Mouse (Mus musculus) CD4-positive, CD25-positive, alpha-beta regulatory T cell (primary cell): ENCODE results near the gene Mbd3. TPM values are rescaled to one million over a fixed set of nuclear protein-coding genes. Genes with fewer than 3 reads are reported as not detected.

Experiments used
- polyA plus RNA-seq: library from polyadenylated mRNA; unstranded; fragments of 100-300 nt; shearing (Covaris generic); gene quantifications from one replicate; pipeline ENCODE4 v1.2.1, GENCODE M21; 2017

The Mbd3 gene
- 184 TPM for polyA plus RNA-seq

DNA sequence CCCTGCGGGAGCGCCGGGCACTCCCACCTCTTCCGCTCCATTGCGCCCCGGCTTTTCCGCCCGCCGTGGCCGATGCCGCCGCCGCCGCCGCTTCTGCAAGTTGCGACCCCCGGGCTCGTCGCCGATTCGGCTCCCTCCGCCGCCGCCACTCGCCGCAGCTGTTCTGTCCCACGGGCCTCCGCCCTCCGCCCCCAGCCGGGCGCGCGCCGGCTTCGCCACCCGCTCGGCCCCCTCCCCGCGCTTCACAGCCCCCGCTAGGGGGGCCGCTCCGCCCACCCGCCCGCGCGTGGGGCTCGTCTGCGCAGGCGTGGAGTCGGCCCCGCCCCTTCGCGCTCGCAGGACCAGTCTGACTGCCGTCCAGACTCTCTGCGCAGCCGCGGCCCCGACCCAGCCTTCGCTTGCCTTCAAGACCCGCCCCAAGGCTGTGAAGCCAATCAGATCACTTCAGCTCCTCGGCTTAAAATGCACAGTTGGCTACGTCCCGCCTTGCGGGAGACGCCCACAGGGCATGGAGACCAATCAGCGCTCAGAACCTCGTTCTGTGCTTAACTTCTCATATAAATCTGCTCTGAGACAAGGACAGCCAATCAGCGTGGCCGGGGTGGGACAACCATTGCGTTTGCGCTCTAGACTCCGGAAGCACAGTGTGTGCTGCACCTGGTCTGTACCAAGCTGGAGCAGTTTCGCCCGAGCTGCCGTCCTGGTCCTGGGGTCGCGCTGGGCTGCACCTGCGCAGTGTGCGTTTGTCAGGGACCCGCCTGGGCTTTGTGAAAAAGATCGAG is at the start of gene Mbd3:
Gene Mbd3, minus strand, starts transcription at position 360 of the 782 bp plus-strand sequence.

DNA sequence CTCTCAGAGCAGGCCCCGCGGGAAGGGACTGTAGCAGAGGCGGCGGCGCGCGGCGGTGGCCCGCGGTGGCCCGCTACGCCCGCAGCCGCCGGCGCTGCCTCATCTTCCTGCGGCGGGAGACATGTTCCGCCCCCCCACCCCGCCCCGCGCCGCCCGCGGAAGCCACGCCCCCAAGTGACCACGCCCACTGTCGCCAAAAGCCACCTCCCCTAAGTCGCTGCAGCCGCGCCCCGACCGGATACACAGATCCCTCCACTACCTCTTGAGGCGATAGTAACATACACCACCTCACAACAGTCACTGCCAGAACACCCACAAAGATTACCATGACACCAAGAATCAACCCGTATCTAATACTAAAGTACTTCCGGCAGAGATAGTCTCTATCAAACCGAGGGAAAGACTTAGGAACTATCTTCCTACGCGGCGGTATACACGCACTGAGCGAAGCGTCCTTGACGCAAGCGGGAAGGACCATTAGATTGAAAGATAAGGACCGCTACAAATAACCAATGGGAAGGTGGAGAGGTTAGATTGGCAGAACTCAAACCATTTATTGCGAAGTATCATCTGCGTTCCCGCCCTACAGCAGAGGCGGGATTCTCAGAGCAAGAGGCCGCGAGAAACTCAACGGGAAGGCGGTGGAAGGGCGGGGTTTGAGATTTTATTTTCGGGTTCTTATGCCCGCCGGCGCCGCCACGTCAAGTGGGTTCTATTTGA is 34.3 kb upstream of the Mbd3 start, which contains the start of gene Tcf3:
Gene Tcf3, minus strand, starts transcription at position 135 of the 720 bp plus-strand sequence.

DNA sequence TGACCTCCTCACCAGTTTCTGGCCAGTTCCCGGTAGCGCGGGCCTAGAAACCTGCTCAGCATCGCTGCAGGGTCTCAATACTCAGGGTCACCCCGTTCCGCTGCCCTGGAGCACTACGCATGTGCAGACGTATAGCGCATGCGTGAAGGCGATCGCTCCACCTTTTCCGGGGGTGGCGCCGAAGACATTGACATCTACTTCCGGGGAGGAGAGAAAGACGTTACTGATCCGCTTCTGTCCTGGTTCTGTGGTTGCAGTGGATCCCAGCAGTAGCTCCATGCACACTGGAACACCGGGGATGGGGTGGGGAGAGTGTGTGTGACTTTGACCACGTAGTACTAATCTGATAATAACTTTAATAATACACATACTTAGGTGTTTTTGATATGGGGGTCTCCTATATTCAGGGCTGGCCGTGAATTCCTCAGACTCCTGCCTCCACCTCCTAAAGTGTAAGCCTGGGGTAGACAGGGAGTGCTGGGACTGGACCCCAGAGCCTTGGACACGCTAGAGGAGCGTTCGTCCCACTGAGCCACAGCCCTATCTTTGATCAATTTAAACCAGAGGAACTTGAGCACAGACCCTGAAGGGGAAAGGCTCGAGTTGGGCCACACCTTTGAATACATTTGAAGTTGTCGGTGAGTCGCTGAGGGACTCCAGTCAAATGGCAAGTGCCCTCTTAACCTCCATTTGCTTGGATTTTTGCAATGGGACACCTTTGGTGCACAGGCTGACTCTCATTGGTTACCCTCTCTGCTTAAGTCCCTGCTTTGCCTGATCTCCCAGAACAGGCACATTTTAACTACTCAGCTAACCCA is 7.5 kb upstream of the Mbd3 start, which contains the start of gene Uqcr11:
Gene Uqcr11, minus strand, starts transcription at position 147 of the 818 bp plus-strand sequence.

DNA sequence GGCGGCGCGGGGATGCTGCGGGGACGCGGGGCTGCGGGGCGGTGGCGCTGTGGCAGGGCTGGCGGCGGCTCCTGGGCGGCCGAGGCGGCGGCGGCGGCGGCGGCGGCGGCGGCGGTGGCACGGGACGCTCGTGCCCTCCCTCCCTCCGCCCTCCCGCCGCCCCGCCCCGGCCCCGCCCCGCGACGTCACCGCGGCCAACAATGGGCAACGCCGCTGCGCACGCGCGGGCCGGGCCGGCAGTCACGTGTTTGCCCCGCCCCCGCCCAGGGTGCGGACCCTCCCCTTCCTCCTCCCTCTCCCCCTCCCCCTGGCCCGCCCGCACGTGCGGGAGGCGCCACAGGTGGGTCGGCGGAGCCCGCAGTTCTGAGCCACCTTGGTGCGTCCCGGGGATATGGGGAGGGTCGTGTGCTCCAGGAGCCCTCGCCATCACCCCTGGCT is 11.8 kb downstream of the Mbd3 start, which contains the start of gene Mex3d:
Gene Mex3d, minus strand, starts transcription at position 138 of the 438 bp plus-strand sequence.

DNA sequence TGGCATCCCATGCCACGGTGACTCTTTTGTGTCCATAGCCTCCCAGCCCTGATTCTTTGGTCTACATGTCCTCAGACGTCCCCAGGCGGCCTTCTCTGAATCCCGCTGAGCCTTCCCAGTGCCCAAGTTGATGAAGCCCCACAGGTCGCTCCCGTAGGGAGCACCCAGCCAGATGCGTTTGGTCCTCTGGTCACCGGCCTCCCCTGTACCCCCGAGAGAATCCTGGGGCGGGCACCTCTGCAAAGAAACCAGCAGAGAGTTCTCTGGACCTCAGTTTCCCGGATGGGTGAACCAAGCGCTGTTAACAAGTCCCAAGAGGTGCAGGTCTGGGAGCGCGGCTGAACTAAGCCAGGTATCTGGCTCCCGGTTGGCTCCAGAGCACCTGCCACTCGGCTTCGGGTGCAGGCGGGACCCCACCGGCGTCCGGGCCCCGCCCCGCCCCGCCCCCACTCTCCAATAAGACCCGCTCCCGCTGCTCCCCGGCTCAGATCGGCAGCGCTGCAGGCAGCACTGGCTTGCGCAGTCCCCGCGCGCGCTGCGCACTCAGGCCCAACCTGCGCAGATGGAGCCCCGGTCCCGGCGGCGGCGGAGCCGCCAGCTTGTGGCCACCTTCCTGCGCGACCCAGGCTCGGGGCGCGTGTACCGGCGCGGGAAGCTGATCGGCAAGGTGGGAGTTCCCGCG is 43.2 kb downstream of the Mbd3 start, which contains the start of gene Plk5:
Gene Plk5, plus strand, starts transcription at position 459 of the 682 bp plus-strand sequence.

DNA sequence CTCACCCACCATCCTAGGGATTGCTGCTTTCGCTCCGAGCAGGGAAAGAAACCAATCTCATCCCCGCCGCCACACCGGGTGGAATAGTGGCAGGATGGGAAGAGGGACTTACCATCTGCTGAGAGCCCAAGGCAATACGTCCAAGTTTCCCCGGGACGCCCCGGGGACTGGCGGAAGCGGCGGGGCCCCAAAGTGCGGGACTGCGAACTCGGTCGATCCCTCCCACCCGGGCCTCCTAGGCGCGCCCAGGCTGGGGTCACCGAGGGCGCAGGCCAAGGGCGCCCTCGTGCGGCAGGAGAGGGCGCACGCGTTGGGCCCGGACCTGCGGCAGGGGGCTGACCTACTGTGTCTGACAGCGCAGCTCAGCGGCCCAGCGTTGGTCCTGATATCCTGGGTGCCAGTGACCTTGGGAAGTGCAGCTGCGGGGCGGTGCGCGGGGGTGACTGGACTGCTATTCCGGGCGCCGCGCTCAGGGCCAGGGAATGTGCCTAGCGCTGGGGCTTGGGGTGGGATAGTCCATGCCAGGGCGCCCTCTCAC is 51.0 kb downstream of the Mbd3 start, which contains the start of gene Adamtsl5:
Gene Adamtsl5, minus strand, starts transcription at position 169 of the 538 bp plus-strand sequence.

Other genes with a start within 250 kb of the Mbd3 start
- 228 TPM for gene Cirbp, start 233.6 kb downstream of the Mbd3 start, polyA plus RNA-seq
- 21.5 TPM for gene 1600002K03Rik, start 226.6 kb downstream of the Mbd3 start, polyA plus RNA-seq
- 0.17 TPM for gene Efna2, start 220.1 kb downstream of the Mbd3 start, polyA plus RNA-seq
- 119 TPM for gene Mum1, start 173.1 kb downstream of the Mbd3 start, polyA plus RNA-seq
- gene Ndufs7, start 150.4 kb downstream of the Mbd3 start, polyA plus RNA-seq: 273 TPM
- gene Gamt, start 138.5 kb downstream of the Mbd3 start, polyA plus RNA-seq: 0.67 TPM
- gene Dazap1, start 138.1 kb downstream of the Mbd3 start, polyA plus RNA-seq: 94.1 TPM
- gene Rps15, start 107.1 kb downstream of the Mbd3 start, polyA plus RNA-seq: 790 TPM
- 0.24 TPM for gene Apc2, start 103.6 kb downstream of the Mbd3 start, polyA plus RNA-seq
- 82.5 TPM for gene 2310011J03Rik, start 79.0 kb downstream of the Mbd3 start, polyA plus RNA-seq
- 28.8 TPM for gene Pcsk4, start 70.1 kb downstream of the Mbd3 start, polyA plus RNA-seq
- gene Reep6, start 69.6 kb downstream of the Mbd3 start, polyA plus RNA-seq: 0.41 TPM
- not detected for gene Adamtsl5, start 51.1 kb downstream of the Mbd3 start, polyA plus RNA-seq
- not detected for gene Plk5, start 43.1 kb downstream of the Mbd3 start, polyA plus RNA-seq
- gene Mex3d, start 11.9 kb downstream of the Mbd3 start, polyA plus RNA-seq: 8.7 TPM
- gene Uqcr11, start 7.3 kb upstream of the Mbd3 start, polyA plus RNA-seq: 234 TPM
- gene Tcf3, start 34.1 kb upstream of the Mbd3 start, polyA plus RNA-seq: 132 TPM
- not detected for gene Onecut3, start 95.3 kb upstream of the Mbd3 start, polyA plus RNA-seq
- gene Atp8b3, start 139.6 kb upstream of the Mbd3 start, polyA plus RNA-seq: 0.04 TPM
- 62.2 TPM for gene Rexo1, start 162.0 kb upstream of the Mbd3 start, polyA plus RNA-seq
- gene Klf16, start 177.8 kb upstream of the Mbd3 start, polyA plus RNA-seq: 13.2 TPM
- gene Abhd17a, start 190.8 kb upstream of the Mbd3 start, polyA plus RNA-seq: 152 TPM
- gene Scamp4, start 203.3 kb upstream of the Mbd3 start, polyA plus RNA-seq: 115 TPM
- 5.7 TPM for gene Adat3, start 203.3 kb upstream of the Mbd3 start, polyA plus RNA-seq
- 9.3 TPM for gene Gm49322, start 206.5 kb upstream of the Mbd3 start, polyA plus RNA-seq
- gene Csnk1g2, start 223.3 kb upstream of the Mbd3 start, polyA plus RNA-seq: 306 TPM